Mouse (Mus musculus) spleen, adult 2 months (tissue): ENCODE data around the gene Gm4559.

Source experiments
- CTCF ChIP-seq: fragments of 200-500 bp; IDR thresholded peaks from 2 replicates; pipeline ENCODE4 v1.5.1; 2011; ENCODE audit warnings: mild to moderate bottlenecking, inconsistent platforms; ENCODE audit not compliant: insufficient read depth, insufficient read length, insufficient replicate concordance; ENCODE audit errors: extremely low read depth
- POLR2A ChIP-seq: fragments of 200-500 bp; IDR thresholded peaks from 2 replicates; pipeline ENCODE4 v1.6.1; 2011; ENCODE audit warnings: low read depth, low read length, inconsistent platforms

DNA sequence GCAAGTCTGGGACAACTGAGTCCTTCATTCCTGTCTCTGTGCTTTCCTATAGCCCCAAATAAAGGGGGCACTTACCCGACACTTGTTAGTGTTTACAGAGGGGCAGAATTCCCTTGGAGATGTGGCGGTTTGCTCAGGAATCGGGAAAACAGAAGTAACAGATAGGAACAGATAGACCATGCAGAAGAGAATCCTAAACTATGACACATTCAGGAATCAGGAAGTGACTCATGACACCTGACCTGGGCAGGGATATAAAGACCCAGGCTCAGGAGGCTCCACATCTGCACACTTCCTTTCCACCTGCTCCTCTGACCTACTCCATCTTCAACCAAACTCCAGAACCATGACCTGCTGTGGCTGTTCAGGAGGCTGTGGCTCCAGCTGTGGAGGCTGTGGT is 29.1 kb upstream of the Gm4559 start, which contains the start of gene Krtap5-4:
- TF ChIP-seq CTCF (no peak), POLR2A (no peak)
